Mouse (Mus musculus) right cerebral cortex, postnatal 25 days (tissue): ENCODE measurements around the gene Pebp1.

ENCODE experiments used
- DNase-seq: peaks from one replicate; pipeline ENCODE4 v3.0.0; 2022

The Pebp1 gene

GRCm38 (mm10) chr5:117240321-117240731 is 47.1 kb downstream of the Pebp1 start:
- no peak for DNase-seq

- DNase-seq: no peak
These were observed 48.3 kb downstream of the Pebp1 start for GRCm38 (mm10) chr5:117239106-117239505.

GRCm38 (mm10) chr5:117236540-117236939 is 50.9 kb downstream of the Pebp1 start:
- no peak for DNase-seq
